Mouse (Mus musculus) urinary bladder, postnatal 36 days (tissue): ENCODE data around the gene Oxnad1.
"Not testable (repeated sequence)": the region's sequence is repeated elsewhere in the genome, so short reads cannot be mapped to it uniquely, and the experiment has no call there.

Experiments used
- DNase-seq, 2 experiments: peaks; one replicate each; pipeline ENCODE4 v3.0.0; 2022; ENCODE audit warnings: low spot score in 2 of 2, mixed read lengths in 1 of 2

Oxnad1 gene

DNA sequence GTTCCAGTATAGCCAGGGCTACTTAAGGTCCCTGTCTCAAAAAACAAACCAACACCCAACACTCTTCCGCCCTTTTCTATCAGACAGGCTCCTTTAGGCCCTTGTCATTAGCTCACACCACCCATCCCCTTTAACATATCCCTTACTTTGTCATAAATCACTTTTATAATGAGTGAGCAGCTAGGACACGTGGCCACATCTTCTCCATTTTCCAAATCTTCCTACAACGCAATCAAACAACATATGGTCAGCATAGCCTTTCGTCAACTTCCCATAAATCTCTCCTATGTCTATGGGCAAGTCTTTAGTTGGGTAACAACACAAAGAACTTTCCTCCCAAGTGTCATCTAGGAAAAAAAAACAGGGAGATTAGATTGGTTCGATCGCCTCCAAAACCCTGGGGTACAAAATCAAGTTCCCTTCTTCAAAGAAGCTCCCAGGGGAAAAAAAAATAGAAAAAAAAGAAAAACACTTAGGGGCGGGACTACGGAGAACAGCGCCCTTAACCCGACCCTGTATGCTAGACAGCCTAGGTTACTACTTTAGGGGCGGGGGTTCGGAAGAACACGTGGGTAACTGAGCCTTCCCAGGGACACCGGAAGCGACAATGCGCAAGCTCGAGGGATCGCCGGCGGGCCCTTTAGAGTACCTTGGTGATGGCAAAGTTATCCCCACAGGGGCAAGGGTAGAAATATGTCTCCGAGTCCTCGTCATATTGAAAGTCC is at the start of gene Oxnad1:
Gene Oxnad1, plus strand, starts transcription at position 614 of the 725 bp plus-strand sequence.
- no peak for DNase-seq

DNA sequence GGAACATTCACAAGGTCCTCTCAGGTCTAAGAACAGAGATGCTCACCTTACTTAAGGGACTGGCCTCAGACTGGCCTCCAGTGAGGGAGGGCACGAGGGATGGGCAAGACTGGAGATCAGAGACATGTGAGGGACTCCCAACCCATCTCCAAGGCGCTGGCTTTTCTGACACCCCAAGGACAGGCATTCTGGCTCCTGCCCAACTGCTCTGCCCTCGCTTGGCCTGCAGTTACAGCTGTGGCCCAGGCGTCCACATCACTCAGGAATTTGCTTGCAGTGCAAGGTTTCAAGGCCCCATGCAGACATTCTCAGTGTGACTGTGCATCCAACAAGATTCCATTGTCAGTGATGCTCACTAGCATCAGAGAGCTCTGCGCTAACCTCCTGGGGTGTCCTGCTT is 48.7 kb upstream of the Oxnad1 start:
- no peak for DNase-seq

DNA sequence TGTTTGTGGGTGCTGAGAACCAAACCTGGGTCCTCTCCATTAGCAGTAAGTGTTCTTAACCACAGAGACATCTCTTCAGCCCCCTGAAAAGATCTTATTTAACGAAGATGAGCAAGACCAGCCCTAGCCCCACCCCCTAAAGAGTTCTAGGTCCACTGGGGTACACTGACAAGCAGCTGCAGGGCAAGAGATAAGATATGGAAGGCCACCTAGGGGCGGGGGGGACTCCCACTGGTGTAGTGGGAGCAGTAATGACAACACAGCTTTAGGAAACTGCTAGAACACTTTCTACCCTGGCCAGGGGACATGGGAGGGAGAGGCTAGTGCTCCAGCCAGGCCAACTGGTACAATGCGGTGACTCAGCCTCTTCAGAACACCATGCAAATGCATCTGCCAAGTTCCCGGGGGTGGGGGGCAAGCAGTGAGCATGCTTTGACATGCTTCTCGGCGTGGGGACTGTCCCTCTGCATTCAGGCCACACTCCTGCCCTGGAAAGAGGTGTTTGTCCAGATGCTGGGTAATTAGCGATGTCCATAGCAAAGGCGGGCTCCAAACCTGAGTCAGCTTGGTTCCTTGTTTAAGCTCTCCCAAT is 47.4 kb upstream of the Oxnad1 start:
- no peak for DNase-seq

DNA sequence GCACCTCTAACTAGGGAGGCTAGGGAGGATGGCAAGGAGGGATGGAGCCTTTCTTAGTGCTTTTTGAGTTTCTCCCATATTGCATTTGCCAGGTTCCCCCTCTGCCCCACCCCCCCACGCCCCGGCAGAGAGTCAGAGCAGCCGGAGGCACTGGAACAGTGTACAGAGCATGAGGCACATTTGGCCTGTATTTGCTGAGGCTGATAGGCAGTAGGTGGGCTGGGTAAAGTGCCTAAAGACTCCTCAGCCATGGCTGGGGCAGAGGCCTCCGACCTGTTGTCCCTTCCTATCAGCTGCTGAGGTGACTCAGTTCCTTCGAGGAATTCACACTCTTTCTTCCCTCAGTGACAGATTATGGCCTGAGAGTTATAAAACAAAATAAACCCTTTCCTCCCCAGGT is 43.1 kb upstream of the Oxnad1 start:
- DNase-seq = no peak

DNA sequence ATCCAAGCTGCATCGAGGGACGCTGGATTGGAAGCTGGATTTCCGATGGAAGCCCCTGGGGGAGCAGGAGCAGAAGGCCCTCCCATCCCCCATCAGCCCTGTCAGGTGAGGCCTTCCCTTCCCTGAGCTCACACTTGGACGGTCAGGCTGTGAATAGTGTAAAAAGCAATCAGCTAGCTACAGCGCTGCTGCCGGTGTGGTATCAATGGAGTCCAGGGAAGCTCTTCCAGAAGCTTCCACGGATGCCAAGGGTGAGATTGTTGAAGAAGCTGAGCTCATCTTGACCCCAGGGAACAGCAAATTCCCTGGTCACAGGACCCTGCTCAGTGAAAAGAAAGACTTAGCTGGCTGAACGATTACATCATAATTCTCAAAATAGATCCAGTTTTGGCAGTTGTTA is 38.8 kb upstream of the Oxnad1 start:
- DNase-seq = no peak

DNA sequence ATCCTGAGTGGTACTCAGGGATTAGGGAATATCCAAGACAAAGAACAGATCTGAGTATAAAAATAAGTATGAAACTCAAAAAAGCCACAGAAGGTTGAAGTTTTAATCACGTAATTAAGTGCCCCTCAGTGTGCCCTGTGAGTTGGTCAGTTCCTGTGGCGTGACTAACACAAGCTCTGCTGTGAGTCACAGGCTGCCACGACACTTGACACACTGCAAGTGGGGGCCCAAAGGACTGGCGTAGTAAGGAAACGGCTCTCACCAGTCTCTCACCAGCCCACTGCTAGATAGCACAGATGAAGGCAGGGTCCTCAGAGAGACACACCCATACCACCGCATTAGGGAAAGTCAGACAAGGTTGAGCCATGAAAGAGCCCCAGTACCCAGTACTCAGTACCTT is 35.0 kb upstream of the Oxnad1 start:
- no peak for DNase-seq

DNA sequence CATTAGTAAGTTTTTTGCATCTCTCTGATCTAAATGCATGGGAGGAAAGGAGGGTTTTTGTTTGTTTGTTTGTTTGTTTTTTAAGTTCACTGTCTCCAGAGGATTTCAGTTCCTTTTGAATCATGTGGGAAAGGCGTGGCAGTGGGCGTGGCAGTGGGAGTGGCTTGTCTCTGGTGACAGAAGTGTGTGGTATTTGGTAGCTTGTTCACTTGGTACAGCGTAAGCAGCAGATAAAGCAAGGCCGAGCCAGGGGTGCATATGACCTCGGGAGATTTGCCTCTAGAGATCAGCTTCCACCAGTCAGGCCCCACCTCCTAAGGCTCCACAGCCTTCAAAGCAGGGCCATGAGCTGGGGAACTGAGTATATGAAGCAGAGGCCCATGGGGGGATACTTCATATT is 31.3 kb upstream of the Oxnad1 start:
- DNase-seq = no peak

DNA sequence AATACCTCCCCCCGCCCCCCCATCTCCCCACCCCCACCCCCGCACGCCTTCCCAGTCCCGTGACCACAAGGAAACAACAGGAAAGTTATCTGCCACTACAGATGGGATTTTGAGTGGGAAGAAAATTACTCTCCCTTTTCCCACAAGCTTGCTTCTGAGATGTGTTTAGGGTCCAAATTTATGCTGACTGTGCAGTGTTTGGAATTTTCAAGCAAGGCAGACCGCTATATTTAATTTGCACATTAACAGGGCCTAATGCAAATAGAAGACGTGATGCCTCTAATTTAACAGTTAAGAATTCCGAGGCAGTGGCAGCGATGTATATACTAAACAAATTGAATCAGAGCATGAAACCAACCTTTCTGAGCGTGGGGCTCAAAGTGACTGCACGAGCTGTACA is 30.4 kb upstream of the Oxnad1 start:
- DNase-seq = no peak

DNA sequence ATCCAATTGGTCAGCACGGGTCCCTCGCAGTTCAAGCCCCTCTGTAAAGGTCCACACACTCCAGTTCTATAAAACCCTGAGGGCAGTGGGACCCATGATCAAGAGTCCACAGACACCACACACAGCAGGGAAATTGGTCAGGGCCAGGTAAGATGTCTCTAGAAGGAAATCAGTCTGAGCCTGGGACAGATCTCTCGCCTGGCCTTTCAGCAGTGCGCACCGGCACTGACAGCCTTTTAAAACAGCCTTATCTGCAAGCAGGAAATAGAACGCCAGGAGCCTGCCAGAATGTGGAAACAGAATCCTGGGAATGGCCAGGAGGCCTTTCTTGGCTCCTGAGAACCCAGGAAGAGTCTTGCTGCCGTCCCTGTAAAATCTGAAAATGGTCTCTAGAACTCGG is 29.4 kb upstream of the Oxnad1 start:
- no peak for DNase-seq

DNA sequence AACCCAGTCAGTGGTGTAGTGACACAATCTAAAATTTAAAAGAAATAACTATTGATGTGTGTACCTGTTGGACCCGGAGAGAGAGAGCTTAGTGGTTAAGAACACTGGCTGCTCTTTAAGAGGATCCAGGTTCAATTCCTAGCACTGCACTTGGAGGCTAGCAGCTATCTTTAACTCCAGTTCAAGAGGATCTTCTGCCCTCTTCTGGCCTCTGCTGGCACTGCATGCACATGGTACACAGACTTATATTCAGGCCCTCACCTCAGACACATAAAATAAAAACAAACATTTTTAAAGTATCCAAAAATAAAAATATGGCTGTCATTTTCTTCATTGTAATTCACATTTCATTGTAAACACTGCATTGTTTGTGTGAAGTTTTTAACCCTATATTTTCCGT is 28.5 kb upstream of the Oxnad1 start:
- no peak for DNase-seq

DNA sequence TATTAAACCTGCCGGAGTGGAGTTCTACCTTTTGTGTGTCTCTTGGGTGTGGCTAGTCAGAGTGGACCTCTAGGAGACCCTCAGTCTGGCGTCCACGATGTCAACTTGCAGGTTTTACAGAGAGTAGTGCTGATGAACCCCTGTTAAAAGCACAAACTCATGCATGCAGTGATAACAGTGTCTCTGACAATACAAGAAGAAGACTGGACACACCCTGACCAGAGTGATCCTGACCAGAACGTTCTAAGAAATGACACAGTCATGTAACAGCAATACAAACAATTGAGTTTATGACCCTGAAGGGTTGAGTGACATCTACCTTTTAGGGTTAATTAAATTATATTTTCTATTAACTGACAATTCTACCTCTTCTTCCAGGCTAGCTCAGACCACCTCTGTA is 27.5 kb upstream of the Oxnad1 start:
- DNase-seq = no peak

DNA sequence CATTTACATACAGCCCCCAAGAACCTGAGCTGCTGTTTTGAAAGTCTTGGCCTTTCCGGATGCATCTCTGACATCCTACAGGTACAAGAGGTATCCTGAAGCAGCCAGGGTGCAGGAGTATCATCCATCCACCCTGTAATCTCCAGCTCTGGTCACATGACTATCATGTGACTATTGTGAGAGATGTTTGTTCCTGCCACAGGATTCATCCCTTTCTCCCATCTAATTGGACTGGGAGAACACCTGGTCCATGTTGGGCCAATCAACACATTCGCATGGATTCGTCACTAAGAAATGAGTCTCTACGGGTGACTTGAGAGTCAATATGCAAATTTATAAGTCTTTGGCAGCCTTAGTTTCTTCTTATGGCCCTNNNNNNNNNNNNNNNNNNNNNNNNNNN is 23.8 kb upstream of the Oxnad1 start:
- no peak for DNase-seq

DNA sequence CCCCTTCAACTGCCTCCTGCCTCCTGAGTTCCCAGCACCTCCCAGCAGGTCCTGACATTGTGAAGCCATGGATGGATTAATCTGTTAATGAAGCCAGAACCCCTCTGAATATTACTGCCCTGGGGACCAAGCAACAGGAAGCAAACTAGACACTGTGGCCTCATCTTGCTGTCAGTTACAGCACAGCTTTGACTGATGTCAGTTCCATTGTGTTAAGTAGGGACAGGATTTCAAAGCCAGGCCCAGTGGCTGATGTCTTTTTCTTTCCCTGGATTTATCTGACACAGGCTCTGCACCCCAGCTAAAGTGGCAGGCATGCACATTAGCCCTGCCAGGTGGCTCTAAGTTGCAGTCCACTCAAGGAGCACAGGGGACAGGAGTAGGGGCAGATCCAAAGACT is 12.4 kb upstream of the Oxnad1 start:
- DNase-seq = no peak

DNA sequence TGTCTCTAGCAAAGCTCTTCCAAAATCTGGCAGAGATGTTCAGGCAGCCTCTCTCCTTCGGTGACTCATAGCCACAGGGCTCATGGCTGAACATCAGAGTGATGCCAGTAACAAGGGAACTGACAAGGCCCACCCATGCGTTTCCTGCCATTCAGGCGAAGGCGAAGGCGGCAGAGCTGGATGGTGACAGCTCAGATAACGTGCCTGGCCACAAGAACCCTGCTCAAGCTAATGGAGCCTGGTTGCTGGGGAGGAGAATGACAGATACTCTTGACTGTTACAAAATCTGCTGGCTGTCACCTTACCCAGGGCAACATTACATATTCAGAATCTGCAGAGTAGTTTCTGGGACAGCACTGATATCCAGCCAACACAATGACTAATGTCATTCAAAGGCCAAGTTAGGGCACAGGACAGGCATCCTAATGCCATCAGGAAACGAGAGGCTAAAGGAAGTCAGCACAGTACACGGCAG is 11.9 kb upstream of the Oxnad1 start:
- no peak for DNase-seq

DNA sequence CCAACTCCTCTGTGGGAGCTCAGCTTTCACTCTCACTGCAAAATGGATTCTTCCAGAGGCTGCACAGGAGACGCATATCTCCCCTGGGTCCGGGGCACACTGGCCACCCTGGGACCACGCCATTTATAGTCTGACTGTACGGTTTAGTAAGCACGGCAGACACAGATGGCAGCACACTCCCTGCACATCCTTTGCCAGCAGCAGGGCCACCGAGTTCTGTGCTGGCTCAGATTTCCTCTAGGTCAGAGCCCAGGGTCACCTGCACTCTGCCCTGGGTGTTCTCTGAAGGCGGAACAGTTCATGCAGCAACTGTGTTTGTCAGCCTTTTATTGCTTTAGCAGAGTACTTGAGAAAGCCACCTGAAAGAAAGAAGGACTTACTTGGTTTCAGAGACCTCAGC is 11.3 kb upstream of the Oxnad1 start:
- DNase-seq = no peak

DNA sequence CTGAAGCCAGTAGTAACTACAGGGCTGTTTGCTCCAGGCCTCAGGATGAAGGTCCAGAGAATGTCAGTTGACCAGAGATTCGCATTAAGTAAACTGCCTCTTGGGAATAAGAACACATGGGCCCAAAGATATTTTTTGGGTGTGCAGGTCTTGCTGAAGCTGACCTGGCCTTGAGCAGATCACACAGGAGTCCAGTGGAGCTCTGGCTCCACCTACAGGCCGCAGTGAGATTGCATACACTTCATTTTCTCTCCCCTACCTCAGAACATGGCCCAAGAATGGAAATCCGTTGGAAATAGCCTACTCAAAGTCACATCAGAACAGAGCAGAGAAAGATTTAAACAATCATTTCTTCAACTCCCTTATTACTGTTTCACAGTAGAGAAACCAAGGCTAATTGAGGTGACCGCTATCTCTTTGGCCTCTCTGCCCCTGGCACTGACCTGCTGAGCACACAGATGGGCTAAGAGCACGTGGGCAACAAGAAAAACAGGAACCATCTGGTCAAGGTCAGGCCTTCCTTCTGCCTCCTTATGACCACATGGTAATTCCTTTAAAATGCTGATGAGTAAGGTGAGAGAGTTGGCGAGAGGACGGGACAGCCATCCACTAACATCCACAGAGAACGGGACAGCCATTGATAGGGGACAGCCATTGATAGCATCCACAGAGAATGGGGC is 8.1 kb upstream of the Oxnad1 start:
- DNase-seq = peak; percentile 60 to 64

DNA sequence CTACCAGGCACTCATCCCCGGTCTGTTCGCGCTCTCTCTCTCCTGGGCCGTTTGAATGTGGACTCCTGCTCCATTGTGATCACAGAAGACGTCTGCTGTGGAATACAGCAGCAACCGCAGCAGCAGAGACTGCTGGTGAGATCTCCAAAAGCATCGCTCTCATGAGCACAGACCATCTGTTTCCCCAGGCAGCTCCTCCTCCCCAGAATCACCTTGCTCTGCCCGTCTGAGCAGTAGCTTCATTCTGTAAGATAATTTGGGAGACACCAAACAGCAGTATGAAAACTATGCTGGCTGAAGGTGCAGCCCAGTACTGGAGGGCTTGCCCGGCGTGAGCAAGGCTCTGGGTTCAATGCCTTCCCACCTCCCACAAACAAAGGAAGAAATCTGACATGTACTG is 4.1 kb upstream of the Oxnad1 start:
- DNase-seq = no peak

DNA sequence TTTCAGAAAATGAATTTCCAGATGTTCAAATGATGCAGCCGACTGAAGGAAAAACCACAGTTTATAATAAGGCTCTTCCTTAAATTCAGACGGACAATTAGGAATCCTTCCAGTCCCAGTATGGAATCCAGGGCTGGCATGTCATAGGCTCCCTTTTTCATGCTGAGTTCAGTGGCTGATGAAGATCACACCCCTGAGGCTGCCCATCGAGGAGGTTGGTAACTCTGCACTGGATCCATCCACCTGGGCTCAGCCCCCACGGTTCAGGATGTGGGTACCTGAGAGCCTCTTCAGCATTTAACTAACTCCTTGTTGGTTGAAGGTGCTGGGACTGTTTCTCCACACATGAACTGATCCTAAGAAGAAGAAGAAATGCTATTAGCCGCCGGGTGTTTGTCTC is 2.3 kb upstream of the Oxnad1 start:
- no peak for DNase-seq

DNA sequence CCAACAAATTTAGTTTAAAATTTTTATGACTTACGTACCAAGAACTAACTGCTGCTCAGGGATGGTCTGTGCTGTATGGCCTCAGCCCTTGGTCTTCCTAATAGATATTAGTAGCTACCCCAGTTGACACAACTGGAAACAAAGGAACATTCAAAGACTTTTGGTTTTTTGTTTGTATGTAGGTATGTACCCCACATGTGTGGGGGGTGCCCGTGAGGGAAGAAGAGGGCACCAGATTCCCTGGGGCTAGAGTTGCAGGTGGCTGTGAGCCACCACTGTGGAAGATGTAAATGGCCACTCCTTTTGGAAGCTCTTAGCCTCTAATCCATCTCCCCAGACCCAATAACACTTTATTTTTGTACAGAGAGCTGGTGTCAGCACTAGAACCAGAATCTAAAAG is 1.7 kb upstream of the Oxnad1 start:
- DNase-seq = no peak

DNA sequence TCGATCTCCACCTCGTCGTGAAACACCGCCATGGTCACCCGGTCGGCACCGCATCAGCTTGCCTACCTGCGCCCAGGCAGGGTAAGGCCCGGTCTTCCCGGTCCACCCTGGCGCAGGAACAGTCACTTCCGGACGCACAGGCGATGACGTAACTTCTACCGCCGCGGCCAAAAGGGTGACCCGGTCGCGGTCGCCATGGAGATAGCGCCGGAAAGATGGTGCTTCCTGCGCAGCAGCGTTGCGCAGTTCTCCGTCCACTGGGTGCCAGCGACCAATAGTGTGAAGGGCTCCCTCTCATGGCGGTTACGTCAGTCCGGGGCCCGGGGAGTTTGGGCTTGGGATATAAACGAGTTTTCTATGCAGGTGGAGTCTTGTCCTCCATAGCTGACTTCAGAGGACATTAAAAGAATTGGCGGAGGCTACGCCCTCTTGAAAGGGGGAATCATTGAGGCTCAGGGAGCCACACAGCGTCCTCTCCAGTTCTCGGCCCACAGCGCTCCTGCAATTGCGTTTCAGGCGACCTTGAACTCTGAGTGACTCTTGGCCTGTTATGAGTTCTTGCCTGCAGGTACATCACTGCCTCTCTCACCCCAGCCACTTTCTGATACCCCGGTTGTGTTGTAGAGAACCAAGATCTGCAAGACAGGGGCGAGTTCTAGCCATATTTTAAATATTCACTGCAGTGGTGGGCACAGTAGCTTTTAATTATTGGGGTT is 470 bp downstream of the Oxnad1 start, which contains the start of gene Dph3:
Gene Dph3, minus strand, starts transcription at position 244 of the 716 bp plus-strand sequence.
- DNase-seq = peak; percentile 99

DNA sequence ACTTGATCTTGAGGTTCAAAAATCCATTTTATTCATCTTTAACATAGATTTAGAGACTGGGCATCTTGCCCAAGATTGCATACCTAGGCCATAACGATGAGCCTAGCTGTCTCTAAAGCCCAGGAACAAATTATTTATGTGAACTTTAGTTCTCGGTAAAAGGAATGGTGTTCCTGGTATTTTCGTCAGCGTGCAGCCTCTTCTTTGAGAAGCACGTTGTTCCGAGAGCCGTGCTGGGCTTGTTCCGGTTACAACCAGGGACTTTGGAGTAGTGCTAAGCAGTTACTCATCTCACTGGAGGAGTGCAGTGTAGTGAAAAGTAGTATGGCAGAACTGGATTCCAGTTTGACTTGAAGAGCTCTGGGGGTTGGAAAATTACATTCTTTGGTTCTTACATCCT is 1.1 kb downstream of the Oxnad1 start:
- DNase-seq = no peak

DNA sequence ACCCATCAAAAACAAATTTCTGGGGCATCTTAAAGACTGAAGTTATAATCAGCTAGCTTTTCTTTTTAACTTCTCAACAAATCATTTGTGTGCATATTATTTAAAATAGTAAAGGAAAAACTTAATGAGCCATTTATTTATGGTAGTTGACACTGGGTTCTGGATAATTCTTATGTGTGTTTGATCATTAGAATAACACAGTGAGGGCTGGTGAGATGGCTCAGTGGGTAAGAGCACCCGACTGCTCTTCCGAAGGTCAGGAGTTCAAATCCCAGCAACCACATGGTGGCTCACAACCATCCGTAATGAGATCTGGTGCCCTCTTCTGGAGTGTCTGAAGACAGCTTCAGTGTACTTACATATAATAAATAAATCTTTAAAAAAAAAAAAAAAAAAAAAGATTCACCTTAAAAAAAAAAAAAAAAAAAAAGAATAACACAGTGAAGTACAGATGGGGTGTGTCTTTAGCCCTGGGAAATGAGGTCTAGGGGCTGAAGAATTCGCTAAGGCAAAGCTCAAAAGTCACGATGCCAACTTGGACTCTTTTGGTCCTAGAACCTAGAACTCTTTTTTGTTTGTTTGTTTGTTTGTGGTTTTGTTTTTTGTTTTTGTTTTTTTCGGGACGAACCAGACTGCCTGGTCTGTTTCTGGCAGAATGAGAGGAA is 2.5 kb downstream of the Oxnad1 start:
- not testable (repeated sequence) for DNase-seq
